Mouse (Mus musculus) cerebellum, postnatal 10 days (tissue): ENCODE data around the gene Scgb1b3.

Source experiments
- DNase-seq, 2 experiments: peaks; one replicate each; pipeline ENCODE4 v3.0.0; 2021; ENCODE audit warnings: mixed read lengths in 2 of 2

Gene Scgb1b3

DNA sequence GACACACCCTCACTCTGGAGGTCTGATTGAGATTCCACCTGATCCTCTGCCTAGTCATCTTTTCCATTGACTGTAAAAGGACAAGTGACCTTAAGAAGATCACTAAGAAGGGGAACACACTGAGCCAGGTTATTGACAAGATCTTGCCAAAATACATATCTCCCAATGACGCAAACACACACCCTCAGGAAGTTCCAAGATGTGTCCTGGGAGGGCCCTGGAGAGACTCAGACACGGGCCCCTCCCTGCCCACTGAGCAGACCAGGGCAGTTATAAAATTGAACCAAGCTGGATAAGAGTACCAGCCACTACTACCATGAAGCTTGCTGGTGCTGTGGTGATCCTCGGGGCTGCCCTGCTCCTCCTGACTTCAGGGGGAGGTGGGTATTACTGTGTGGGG, at the start of gene Scgb1b3:
TSS of gene Scgb1b3 (plus strand) at position 301 of the 400 bp plus-strand sequence.
- no peak for DNase-seq

- DNase-seq = no peak
Measured at GRCm38 (mm10) chr7:31362022-31362560, 13.3 kb upstream of the Scgb1b3 start, which contains the start of gene Scgb2b3. Scgb2b3 (minus strand) TSS chr7:31362072.
